Mouse (Mus musculus): Measurements from ENCODE around the gene Mthfsl. TPM values are rescaled to one million over a fixed set of nuclear protein-coding genes. Genes with fewer than 3 reads are reported as not detected.
A peak's percentile ranks its signal among the peaks of the same experiment; 100 is the strongest.
"Not testable (repeated sequence)": the region's sequence is repeated elsewhere in the genome, so short reads cannot be mapped to it uniquely, and the experiment has no call there.

The Mthfsl gene
- 36.3 and 42.0 TPM in 2 replicates for polyA plus RNA-seq (2015; fragmentation: Nextera tagmentation; extraction: Ambion mirVana)

- H3K4me1 ChIP-seq; H3K9me3 ChIP-seq; H3K27me3 ChIP-seq (replicated peaks); H3K36me3 ChIP-seq (replicated peaks): not testable (repeated sequence)
- Histone ChIP-seq H3K9ac (peak within 1 kb of the TSS; percentile 29; the same call in 1 of the 2 replicates), H3K27ac (peak within 1 kb of the TSS; percentile 88), H3K4me3 (peak within 1 kb of the TSS; percentile 37), H3K4me2 (peak within 1 kb of the TSS; percentile 47)
- WGBS, result 17% methylated on average over 11 of the region's 12 CpGs
- peak; percentile 85 for ATAC-seq (replicated peaks)
Observed at GRCm38 (mm10) chr9:88719989-88720537, at the start of gene Mthfsl. Gene Mthfsl (minus strand): TSS chr9:88720296.

DNA sequence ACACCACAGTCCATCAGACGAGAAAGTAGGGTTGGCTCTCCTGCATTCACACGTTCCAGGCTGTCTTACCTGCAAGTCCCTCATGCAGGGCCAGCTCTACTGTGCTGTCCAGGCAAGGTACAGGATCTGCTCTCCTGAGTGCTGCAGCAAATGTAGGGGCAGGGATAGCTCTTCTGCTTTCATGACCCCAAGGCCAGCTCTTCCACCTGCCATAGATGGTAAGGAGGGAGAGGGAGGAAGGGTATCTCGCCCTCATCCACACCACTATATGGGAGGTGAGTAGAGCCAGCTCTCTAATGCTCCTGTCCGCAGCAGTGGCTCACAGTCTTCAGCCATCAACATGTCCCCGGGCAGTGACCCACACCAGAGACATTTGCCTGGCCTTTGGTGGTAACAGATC, 49.4 kb upstream of the Mthfsl start:
- not testable (repeated sequence) for H3K4me1 ChIP-seq; H3K4me3 ChIP-seq; H3K27me3 ChIP-seq (replicated peaks); ATAC-seq (replicated peaks); H3K36me3 ChIP-seq (replicated peaks); H3K9me3 ChIP-seq; H3K27ac ChIP-seq; H3K4me2 ChIP-seq; H3K9ac ChIP-seq
- WGBS, result 87% methylated on average over 4 of the region's 5 CpGs

GRCm38 (mm10) chr9:88746687-88747086, 26.6 kb upstream of the Mthfsl start:
- no CpG with 5 or more reads among the region's 2 CpGs for WGBS
- H3K4me3 ChIP-seq; H3K4me2 ChIP-seq; H3K27me3 ChIP-seq (replicated peaks); H3K4me1 ChIP-seq; H3K9ac ChIP-seq; H3K36me3 ChIP-seq (replicated peaks); H3K9me3 ChIP-seq; H3K27ac ChIP-seq; ATAC-seq (replicated peaks): not testable (repeated sequence)

DNA sequence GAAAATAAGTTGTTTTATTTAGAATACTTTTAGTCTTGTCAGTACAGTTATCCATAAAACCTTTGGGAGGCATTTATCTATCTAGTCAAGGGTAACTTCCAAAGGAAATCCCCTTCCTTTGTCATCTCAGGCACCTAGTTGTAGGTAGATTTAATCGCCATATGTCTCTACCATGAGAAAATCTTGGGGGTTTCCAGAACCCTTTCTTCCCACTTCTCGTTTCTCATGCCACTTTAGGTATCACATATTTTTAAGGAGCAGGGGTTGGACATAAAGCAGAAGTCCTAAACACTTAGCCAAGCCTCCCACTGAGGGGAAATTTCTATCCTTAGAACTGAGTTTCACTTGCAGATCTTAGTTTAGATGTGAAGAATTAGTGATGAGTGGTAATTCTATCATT, 25.9 kb upstream of the Mthfsl start:
- H3K27ac ChIP-seq; ATAC-seq (replicated peaks); H3K4me2 ChIP-seq; H3K4me3 ChIP-seq; H3K36me3 ChIP-seq (replicated peaks); H3K9ac ChIP-seq; H3K9me3 ChIP-seq; H3K4me1 ChIP-seq; H3K27me3 ChIP-seq (replicated peaks): not testable (repeated sequence)
- 91% methylated on average over 1 of the region's 2 CpGs for WGBS

DNA sequence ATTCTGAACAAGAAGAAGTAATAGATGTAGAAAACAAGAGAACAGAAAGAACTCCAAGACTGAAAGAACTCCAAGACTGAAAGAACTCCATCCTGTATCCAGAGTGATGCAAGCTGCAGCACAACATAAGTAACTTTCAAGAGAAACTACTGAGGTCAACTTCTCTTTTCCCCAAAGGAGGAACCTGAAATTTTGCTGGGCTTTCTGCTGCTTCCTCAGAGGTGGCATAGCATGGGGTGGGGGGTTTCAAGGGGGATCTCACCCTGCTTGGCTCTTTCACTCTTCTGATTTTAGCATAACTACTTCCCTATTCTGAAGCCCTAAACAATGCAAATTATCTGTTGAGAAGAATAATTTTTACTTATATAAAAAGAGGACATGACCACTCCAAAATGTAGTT, 15.2 kb upstream of the Mthfsl start:
- not testable (repeated sequence) for H3K27me3 ChIP-seq (replicated peaks); H3K27ac ChIP-seq; H3K4me2 ChIP-seq; H3K36me3 ChIP-seq (replicated peaks); ATAC-seq (replicated peaks); H3K4me1 ChIP-seq; H3K9me3 ChIP-seq; H3K9ac ChIP-seq; H3K4me3 ChIP-seq

DNA sequence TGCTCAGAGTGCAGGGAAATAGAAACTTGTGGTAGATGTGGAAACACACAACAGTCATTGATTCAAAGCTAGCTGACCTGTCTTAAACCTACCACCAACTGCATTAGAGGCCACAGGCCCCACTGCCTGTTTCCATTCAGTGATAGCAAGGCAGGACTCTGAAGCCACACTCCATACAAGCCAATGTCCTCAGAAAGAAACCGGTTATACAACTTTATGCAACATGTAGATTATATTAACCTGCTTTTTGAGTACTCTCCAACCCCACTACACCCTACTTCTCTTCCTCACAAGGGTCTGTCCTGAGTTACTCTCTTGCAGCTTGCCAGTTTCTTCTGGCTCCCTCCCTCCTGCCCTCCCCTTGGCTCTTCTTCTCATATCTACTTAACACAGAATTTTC, 13.1 kb upstream of the Mthfsl start:
- 90% methylated on average over 1 of the region's 1 CpGs for WGBS
- not testable (repeated sequence) for H3K9me3 ChIP-seq; H3K4me1 ChIP-seq; H3K4me2 ChIP-seq; H3K27me3 ChIP-seq (replicated peaks); H3K36me3 ChIP-seq (replicated peaks); H3K9ac ChIP-seq; H3K27ac ChIP-seq; ATAC-seq (replicated peaks); H3K4me3 ChIP-seq

DNA sequence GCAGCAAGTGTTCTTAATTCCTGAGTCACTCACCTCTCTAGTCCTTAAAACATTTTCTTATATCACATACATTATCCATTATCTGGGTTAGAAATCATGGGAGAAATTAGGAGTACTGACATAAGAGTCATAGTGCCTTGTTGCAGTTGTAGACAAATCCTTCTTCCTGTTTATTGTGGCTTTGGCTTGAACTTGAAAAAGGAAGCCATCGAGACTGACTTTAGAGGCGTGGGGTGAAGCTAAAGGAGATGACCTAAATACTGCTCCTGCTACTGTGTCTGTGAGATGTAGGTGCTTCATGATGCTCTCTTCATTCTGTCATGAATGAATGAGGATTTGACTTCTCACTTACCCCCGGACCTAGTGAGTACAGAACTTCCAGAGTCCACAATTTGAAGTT, 12.2 kb upstream of the Mthfsl start:
- not testable (repeated sequence) for H3K27ac ChIP-seq; H3K4me3 ChIP-seq; H3K36me3 ChIP-seq (replicated peaks); H3K27me3 ChIP-seq (replicated peaks); H3K9me3 ChIP-seq; ATAC-seq (replicated peaks); H3K9ac ChIP-seq; H3K4me2 ChIP-seq; H3K4me1 ChIP-seq
- WGBS, result 87% methylated on average over 3 of the region's 3 CpGs

- not testable (repeated sequence) for H3K27ac ChIP-seq; H3K4me2 ChIP-seq; H3K4me3 ChIP-seq; H3K27me3 ChIP-seq (replicated peaks); H3K9me3 ChIP-seq; ATAC-seq (replicated peaks); H3K9ac ChIP-seq; H3K36me3 ChIP-seq (replicated peaks); H3K4me1 ChIP-seq
- 95% methylated on average over 5 of the region's 5 CpGs for WGBS
Observed at GRCm38 (mm10) chr9:88731728-88732127, 11.6 kb upstream of the Mthfsl start, which contains the start of gene Bcl2a1d. Gene Bcl2a1d (minus strand): TSS chr9:88731914.

- not testable (repeated sequence) for H3K9ac ChIP-seq; H3K27ac ChIP-seq; H3K9me3 ChIP-seq; H3K4me1 ChIP-seq; H3K4me3 ChIP-seq; H3K4me2 ChIP-seq; ATAC-seq (replicated peaks); H3K27me3 ChIP-seq (replicated peaks); H3K36me3 ChIP-seq (replicated peaks)
Observed at GRCm38 (mm10) chr9:88728311-88728710, 8.2 kb upstream of the Mthfsl start.

GRCm38 (mm10) chr9:88721628-88722027, 1.5 kb upstream of the Mthfsl start:
- not testable (repeated sequence) for H3K9ac ChIP-seq; H3K9me3 ChIP-seq; ATAC-seq (replicated peaks); H3K4me2 ChIP-seq; H3K36me3 ChIP-seq (replicated peaks); H3K27ac ChIP-seq; H3K4me3 ChIP-seq; H3K4me1 ChIP-seq; H3K27me3 ChIP-seq (replicated peaks)

GRCm38 (mm10) chr9:88719073-88719921, 799 bp downstream of the Mthfsl start:
- not testable (repeated sequence) for H3K9me3 ChIP-seq; H3K27me3 ChIP-seq (replicated peaks); H3K36me3 ChIP-seq (replicated peaks); H3K4me1 ChIP-seq
- Histone ChIP-seq H3K4me2 (peak overlapping the region; percentile 42), H3K9ac (peak overlapping the region; percentile 29; the same call in 1 of the 2 replicates), H3K4me3 (peak overlapping the region; percentile 37), H3K27ac (peak overlapping the region; percentile 79)
- 8% methylated on average over 13 of the region's 46 CpGs for WGBS
- ATAC-seq (replicated peaks), result peak; percentile 96

DNA sequence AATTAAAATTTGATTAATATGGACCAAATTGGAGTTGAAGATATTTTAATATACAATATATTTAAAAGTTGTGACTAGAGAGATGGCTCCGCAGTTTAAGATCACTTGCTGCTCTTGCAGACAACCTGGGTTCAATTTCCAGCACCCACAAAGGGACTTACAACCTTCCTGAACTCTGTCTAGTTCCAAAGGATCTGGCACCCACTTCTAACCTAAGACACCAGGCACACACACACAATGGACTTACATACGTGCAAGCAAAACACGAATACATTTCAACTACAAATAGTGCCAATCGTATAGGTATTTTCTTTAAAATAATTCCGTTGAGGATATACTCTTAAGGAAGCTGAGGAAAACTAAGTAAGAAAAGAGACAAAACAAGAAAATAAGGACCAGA, 1.5 kb downstream of the Mthfsl start:
- H3K9me3 ChIP-seq; H3K9ac ChIP-seq; H3K27ac ChIP-seq; H3K36me3 ChIP-seq (replicated peaks); H3K27me3 ChIP-seq (replicated peaks); H3K4me1 ChIP-seq; ATAC-seq (replicated peaks): not testable (repeated sequence)
- 69% methylated on average over 5 of the region's 5 CpGs for WGBS
- peak overlapping the region; percentile 37 for H3K4me3 ChIP-seq
- peak overlapping the region; percentile 42 for H3K4me2 ChIP-seq

GRCm38 (mm10) chr9:88718140-88718539, 2.0 kb downstream of the Mthfsl start:
- not testable (repeated sequence) for H3K4me3 ChIP-seq; H3K36me3 ChIP-seq (replicated peaks); H3K9ac ChIP-seq; H3K4me1 ChIP-seq; H3K4me2 ChIP-seq; ATAC-seq (replicated peaks); H3K27me3 ChIP-seq (replicated peaks); H3K27ac ChIP-seq; H3K9me3 ChIP-seq
- 21% methylated on average over 2 of the region's 2 CpGs for WGBS

Data from midbrain, embryonic 15.5 days (tissue).